Mouse (Mus musculus): ENCODE measurements around the gene Hist2h2ac. TPM values are rescaled to one million over a fixed set of nuclear protein-coding genes. Genes with fewer than 3 reads are reported as not detected.

The Hist2h2ac gene
- polyA plus RNA-seq, 1 experiment from 2014 or later, result 13.8 TPM

DNA sequence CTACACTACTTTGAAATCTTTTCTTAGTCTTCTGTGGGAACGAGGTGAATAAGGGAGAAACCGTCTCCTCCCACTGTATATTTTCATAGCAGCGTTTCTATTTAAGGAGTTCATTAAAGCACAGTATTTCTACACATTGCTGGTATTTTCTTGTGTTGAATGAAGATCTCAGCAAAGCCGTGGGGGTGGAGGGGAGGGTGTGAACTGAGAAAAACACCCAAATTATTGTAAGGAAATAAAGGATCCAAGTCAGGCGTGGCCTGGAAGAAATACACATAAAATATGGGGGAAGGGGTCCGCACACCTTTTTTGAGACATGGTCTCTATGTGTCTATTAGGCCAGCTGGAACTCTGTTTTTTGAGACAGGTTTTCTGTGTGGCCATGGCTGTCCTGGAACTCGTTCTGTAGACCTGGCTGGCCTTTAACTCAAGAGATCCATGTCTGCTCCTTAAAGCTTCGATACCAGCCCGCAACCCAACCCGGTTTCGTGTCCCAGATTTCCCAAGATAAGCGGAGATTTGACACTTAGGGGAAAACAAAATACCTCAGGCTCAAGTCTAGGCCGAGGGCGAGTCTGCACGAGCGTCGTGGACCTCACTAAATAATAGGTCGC lies 49.0 kb downstream of the Hist2h2ac start:
- Histone ChIP-seq H3K27me3 (no peaks in the 10 kb centered on the region), H3K9ac (peak overlapping the region; percentile 82), H3K4me3 (replicated peaks) (peak overlapping the region; percentile 62), H3K4me1 (peaks cover 37% of the 10 kb centered on the region), H3K9me3 (no peaks in the 10 kb centered on the region), H3K4me2 (peak overlapping the region; percentile 64), H3K36me3 (replicated peaks) (peaks cover 41% of the 10 kb centered on the region), H3K27ac (peak overlapping the region; percentile 98)
- WGBS, result 22% methylated on average over 18 of the region's 18 CpGs
- ATAC-seq (ENCODE audit: low FRiP score), result peak; percentile 30

GRCm38 (mm10) chr3:96170976-96171545 lies 49.6 kb downstream of the Hist2h2ac start:
- Histone ChIP-seq H3K27ac (peak overlapping the region; percentile 98), H3K4me3 (replicated peaks) (peak overlapping the region; percentile 62; the same call in 1 of the 2 replicates), H3K27me3 (no peaks in the 10 kb centered on the region), H3K4me2 (peak overlapping the region; percentile 64), H3K9me3 (no peaks in the 10 kb centered on the region), H3K9ac (peak overlapping the region; percentile 82), H3K36me3 (replicated peaks) (peaks cover 34% of the 10 kb centered on the region), H3K4me1 (peaks cover 37% of the 10 kb centered on the region)
- ATAC-seq (ENCODE audit: low FRiP score), result no peak
- WGBS, result 78% methylated on average over 10 of the region's 10 CpGs

Small RNAs within 50 kb of the gene (microRNA-seq; reads per million reads assigned to microRNA genes)
- gene Gm44492, result not detected
- not detected for gene Gm47311
- gene Gm47313, result not detected

Other genes with a start within 250 kb of the Hist2h2ac start
- gene Plekho1, start 224.9 kb downstream of the Hist2h2ac start, polyA plus RNA-seq (2016; fragmentation: Nextera tagmentation; extraction: Ambion mirVana), result 91.3 and 95.1 TPM in 2 replicates
- gene Vps45, start 162.4 kb downstream of the Hist2h2ac start, polyA plus RNA-seq (2016; fragmentation: Nextera tagmentation; extraction: Ambion mirVana), result 39.2 and 47.0 TPM in 2 replicates
- 14.0 and 15.5 TPM in 2 replicates for gene Otud7b, start 116.4 kb downstream of the Hist2h2ac start, polyA plus RNA-seq (2016; fragmentation: Nextera tagmentation; extraction: Ambion mirVana)
- 13.4 and 17.8 TPM in 2 replicates for gene Mtmr11, start 58.9 kb downstream of the Hist2h2ac start, polyA plus RNA-seq (2016; fragmentation: Nextera tagmentation; extraction: Ambion mirVana)
- 185 and 201 TPM in 2 replicates for gene Sf3b4, start 48.5 kb downstream of the Hist2h2ac start, polyA plus RNA-seq (2016; fragmentation: Nextera tagmentation; extraction: Ambion mirVana)
- gene Sv2a, start 39.7 kb downstream of the Hist2h2ac start, polyA plus RNA-seq (2016; fragmentation: Nextera tagmentation; extraction: Ambion mirVana), result 22.9 and 24.3 TPM in 2 replicates
- gene Bola1, start 1.2 kb downstream of the Hist2h2ac start, polyA plus RNA-seq (2016; fragmentation: Nextera tagmentation; extraction: Ambion mirVana), result 72.2 and 77.9 TPM in 2 replicates
- gene Hist2h2ab, start 1.0 kb downstream of the Hist2h2ac start, polyA plus RNA-seq (2016; fragmentation: Nextera tagmentation; extraction: Ambion mirVana), result 1.1 and 1.7 TPM in 2 replicates
- gene Hist2h2be, start 239 bp upstream of the Hist2h2ac start, polyA plus RNA-seq (2016; fragmentation: Nextera tagmentation; extraction: Ambion mirVana), result 14.9 and 15.4 TPM in 2 replicates
- gene Hist2h3c2, start 18.2 kb upstream of the Hist2h2ac start, polyA plus RNA-seq (2016; fragmentation: Nextera tagmentation; extraction: Ambion mirVana), result 11.6 and 17.3 TPM in 2 replicates
- 79.4 and 86.1 TPM in 2 replicates for gene Hist2h2aa2, start 19.4 kb upstream of the Hist2h2ac start, polyA plus RNA-seq (2016; fragmentation: Nextera tagmentation; extraction: Ambion mirVana)
- 18.5 and 21.0 TPM in 2 replicates for gene Hist2h2aa1, start 24.6 kb upstream of the Hist2h2ac start, polyA plus RNA-seq (2016; fragmentation: Nextera tagmentation; extraction: Ambion mirVana)
- not detected in 2 replicates for gene Hist2h3c1, start 25.8 kb upstream of the Hist2h2ac start, polyA plus RNA-seq (2016; fragmentation: Nextera tagmentation; extraction: Ambion mirVana)
- gene Hist2h4, start 42.4 kb upstream of the Hist2h2ac start, polyA plus RNA-seq (2016; fragmentation: Nextera tagmentation; extraction: Ambion mirVana), result 16.1 and 19.5 TPM in 2 replicates
- 94.8 and 111 TPM in 2 replicates for gene Hist2h3b, start 47.8 kb upstream of the Hist2h2ac start, polyA plus RNA-seq (2016; fragmentation: Nextera tagmentation; extraction: Ambion mirVana)
- gene Hist2h2bb, start 48.9 kb upstream of the Hist2h2ac start, polyA plus RNA-seq (2016; fragmentation: Nextera tagmentation; extraction: Ambion mirVana), result 22.9 and 28.6 TPM in 2 replicates
- gene Fcgr1, start 73.1 kb upstream of the Hist2h2ac start, polyA plus RNA-seq (2016; fragmentation: Nextera tagmentation; extraction: Ambion mirVana), result 0.54 and 0.56 TPM in 2 replicates
- not detected in 2 replicates for gene BC107364, start 231.4 kb upstream of the Hist2h2ac start, polyA plus RNA-seq (2016; fragmentation: Nextera tagmentation; extraction: Ambion mirVana)